Mouse (Mus musculus): Measurements from ENCODE around the gene Tead4.

Gene Tead4

GRCm38 (mm10) chr6:128291284-128291683, 9.3 kb downstream of the Tead4 start:
- in situ Hi-C loops (cut with MboI): no loop called here

- in situ Hi-C loops (cut with MboI): no loop called here
Measured at GRCm38 (mm10) chr6:128288681-128289080, 11.9 kb downstream of the Tead4 start.

GRCm38 (mm10) chr6:128285792-128286430, 14.7 kb downstream of the Tead4 start:
- in situ Hi-C loops (cut with MboI): no loop called here

GRCm38 (mm10) chr6:128282126-128282525, 18.5 kb downstream of the Tead4 start:
- in situ Hi-C loops (cut with MboI): no loop called here

GRCm38 (mm10) chr6:128280472-128281145, 20.0 kb downstream of the Tead4 start:
- in situ Hi-C loops (cut with MboI): no loop called here

GRCm38 (mm10) chr6:128279608-128280007, 21.0 kb downstream of the Tead4 start:
- in situ Hi-C loops (cut with MboI): no loop called here

GRCm38 (mm10) chr6:128279099-128279498, 21.5 kb downstream of the Tead4 start:
- in situ Hi-C loops (cut with MboI): no loop called here

GRCm38 (mm10) chr6:128277132-128278085, 23.2 kb downstream of the Tead4 start:
- in situ Hi-C loops (cut with MboI): no loop called here

GRCm38 (mm10) chr6:128276349-128276748, 24.3 kb downstream of the Tead4 start:
- in situ Hi-C loops (cut with MboI): no loop called here

GRCm38 (mm10) chr6:128275506-128276064, 25.0 kb downstream of the Tead4 start:
- in situ Hi-C loops (cut with MboI): no loop called here

GRCm38 (mm10) chr6:128273507-128273906, 27.1 kb downstream of the Tead4 start:
- in situ Hi-C loops (cut with MboI): no loop called here

- in situ Hi-C loops (cut with MboI): no loop called here
Measured at GRCm38 (mm10) chr6:128272754-128273153, 27.9 kb downstream of the Tead4 start.

- in situ Hi-C loops (cut with MboI): no loop called here
Measured at GRCm38 (mm10) chr6:128269850-128270249, 30.8 kb downstream of the Tead4 start.

GRCm38 (mm10) chr6:128264870-128265526, 35.6 kb downstream of the Tead4 start:
- in situ Hi-C loops (cut with MboI): no loop called here

GRCm38 (mm10) chr6:128261486-128261885, 39.1 kb downstream of the Tead4 start:
- in situ Hi-C loops (cut with MboI): no loop called here

- in situ Hi-C loops (cut with MboI): no loop called here
Measured at GRCm38 (mm10) chr6:128259252-128259651, 41.4 kb downstream of the Tead4 start.

- in situ Hi-C loops (cut with MboI): no loop called here
Measured at GRCm38 (mm10) chr6:128255941-128256340, 44.7 kb downstream of the Tead4 start.

- in situ Hi-C loops (cut with MboI): no loop called here
Measured at GRCm38 (mm10) chr6:128255292-128255691, 45.3 kb downstream of the Tead4 start.

GRCm38 (mm10) chr6:128254551-128254950, 46.1 kb downstream of the Tead4 start:
- in situ Hi-C loops (cut with MboI): no loop called here

GRCm38 (mm10) chr6:128253111-128253510, 47.5 kb downstream of the Tead4 start:
- in situ Hi-C loops (cut with MboI): no loop called here

- in situ Hi-C loops (cut with MboI): no loop called here
Measured at GRCm38 (mm10) chr6:128250596-128250995, 50.0 kb downstream of the Tead4 start.
